Mouse (Mus musculus) left cerebral cortex, postnatal 4 days (tissue): ENCODE data around the gene Ugdh. TPM values are rescaled to one million over a fixed set of nuclear protein-coding genes. Genes with fewer than 3 reads are reported as not detected.
A peak's percentile ranks its signal among the peaks of the same experiment; 100 is the strongest.
"Not testable (repeated sequence)": the region's sequence is repeated elsewhere in the genome, so short reads cannot be mapped to it uniquely, and the experiment has no call there.

ENCODE experiments used
- DNase-seq: peaks from one replicate; pipeline ENCODE4 v3.0.0-alpha.2; 2022
- intact Hi-C: fragments of 180-260 bp; cut with DNase I; formaldehyde crosslinking; loops from one replicate; pipeline ENCODE4 v1.15.1; 2025
- total RNA-seq, 2 experiments: library from RNA; stranded (reverse); gene quantifications; 2 replicates each; pipeline ENCODE4 v1.2.3; 2021

The Ugdh gene
- total RNA-seq = 10 to 100 TPM; 46.0 to 48.8 TPM

- intact Hi-C loops = no loop called here
- DNase-seq = peak; percentile 98
Measured at GRCm38 (mm10) chr5:65435806-65436561, at the start of gene Ugdh. Gene Ugdh (minus strand): TSS chr5:65435949.

GRCm38 (mm10) chr5:65482996-65483395 is 47.2 kb upstream of the Ugdh start:
- DNase-seq = no peak
- intact Hi-C loops = no loop called here

DNA sequence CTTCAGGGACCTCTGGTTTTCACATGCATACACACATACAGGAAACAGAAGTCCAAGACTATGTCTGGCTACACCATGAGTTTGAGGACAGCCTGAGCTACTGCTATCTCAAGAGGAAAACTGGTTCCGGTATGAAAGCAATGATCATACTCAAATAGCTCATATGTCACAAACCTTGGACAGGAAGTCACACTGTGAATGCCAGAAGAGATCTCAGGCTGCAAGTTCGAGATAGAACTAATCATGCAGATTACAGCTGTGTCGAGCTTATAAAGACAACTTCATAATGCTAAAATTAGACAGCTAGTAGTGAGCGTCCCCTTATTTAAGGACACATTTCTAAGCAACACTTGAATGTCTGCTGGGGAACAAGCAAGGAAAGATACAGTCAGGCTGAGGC is 44.8 kb upstream of the Ugdh start:
- intact Hi-C loops = no loop called here
- no peak for DNase-seq

DNA sequence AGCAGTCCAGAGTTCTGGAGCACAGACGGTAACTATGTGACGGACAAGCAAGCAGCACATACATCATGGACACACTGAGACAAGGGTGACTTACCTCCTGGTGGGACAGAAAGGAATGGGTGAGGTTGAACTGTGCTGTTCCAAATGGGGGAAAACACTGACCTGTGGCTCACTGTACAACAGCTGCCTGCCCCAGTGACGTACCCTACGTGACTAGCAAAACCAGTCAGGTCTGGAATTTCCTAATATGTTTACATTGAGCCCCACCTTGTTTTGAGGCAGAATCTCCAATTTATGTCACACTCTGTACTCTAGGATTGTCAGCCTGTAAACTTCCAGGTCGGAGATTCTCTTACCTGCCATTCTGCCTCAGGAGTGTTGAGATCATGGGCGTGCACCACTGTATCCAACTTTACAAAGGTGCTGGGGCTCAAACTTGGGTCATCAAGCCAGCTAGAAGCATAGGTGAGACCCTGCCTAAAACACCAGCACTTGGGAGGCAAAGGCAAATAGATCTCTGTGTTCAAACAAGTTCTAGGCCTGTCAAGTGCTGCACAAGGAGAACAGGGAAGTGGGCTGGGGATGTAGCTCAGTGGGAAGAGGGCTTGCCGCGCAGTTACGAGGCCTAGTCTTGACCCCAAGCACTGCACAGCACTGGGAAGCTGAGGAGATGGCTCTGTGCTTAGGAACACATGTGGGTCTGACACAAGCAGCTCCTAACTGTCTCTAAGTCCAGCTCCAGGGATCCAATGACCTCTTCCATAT is 44.1 kb upstream of the Ugdh start:
- DNase-seq = no peak
- intact Hi-C loops = no loop called here

DNA sequence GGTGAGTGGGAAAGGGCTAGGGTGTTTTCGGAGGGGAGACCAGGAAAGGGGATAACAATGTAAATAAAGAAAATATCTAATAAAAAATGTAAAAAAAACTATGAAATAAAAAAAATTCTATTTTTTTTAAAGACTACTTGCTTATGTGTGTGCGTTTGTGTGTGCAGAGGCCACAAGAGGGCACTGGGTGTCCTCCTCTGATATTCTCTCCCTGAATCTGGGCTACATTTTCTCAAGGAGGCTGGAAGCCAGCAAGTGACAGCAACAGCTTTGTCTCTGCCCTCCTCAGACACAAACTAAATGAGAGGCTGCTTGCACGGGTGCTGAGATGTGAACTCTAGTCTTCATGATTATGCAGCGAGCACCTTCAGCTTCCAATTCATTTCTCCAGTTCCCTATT is 42.5 kb upstream of the Ugdh start:
- intact Hi-C loops = no loop called here
- peak; percentile 16 for DNase-seq

GRCm38 (mm10) chr5:65476739-65477138 is 41.0 kb upstream of the Ugdh start:
- DNase-seq, intact Hi-C loops: not testable (repeated sequence)

DNA sequence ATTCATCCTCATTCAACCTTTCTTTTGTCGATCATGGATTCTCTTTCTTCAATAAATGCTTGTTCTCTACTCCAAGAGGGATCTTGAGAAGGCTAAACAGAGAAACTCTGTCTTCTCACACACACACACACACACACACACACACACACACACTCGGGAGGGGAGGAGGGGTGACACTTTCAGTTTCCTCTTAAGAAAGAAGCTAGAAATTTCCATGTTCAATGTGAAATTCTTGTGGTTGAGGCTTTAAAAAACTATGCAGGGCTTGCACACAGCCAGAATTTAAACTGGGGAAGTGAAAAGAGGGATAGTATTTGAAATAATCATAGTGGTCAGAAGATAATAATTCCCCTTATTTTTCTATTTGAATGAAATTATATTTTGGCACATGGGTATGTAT is 40.1 kb upstream of the Ugdh start:
- DNase-seq = no peak
- intact Hi-C loops = no loop called here

DNA sequence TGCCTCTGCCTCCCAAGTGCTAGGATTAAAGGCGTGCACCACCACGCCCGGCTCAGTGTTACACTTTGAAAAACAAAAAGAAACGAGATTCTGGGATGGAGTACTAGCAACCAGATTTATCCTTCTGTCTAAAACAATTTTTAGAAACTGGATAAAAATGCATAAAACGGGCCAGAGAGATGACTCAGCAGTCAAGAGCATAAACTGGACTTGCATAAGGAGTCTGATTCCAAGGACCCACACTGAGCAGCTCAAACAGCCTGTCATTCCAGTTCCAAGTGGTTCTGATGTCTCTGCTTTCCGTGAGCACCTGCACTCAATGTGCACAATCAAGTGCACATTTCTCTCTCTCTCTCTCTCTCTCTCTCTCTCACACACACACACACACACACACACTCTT is 34.0 kb upstream of the Ugdh start:
- no peak for DNase-seq
- intact Hi-C loops = no loop called here

GRCm38 (mm10) chr5:65466911-65467310 is 31.2 kb upstream of the Ugdh start:
- intact Hi-C loops = no loop called here
- DNase-seq = no peak

- intact Hi-C loops = no loop called here
- DNase-seq = no peak
Measured at GRCm38 (mm10) chr5:65460361-65460760, 24.6 kb upstream of the Ugdh start.

- intact Hi-C loops = no loop called here
- no peak for DNase-seq
Measured at GRCm38 (mm10) chr5:65459454-65459853, 23.7 kb upstream of the Ugdh start.

DNA sequence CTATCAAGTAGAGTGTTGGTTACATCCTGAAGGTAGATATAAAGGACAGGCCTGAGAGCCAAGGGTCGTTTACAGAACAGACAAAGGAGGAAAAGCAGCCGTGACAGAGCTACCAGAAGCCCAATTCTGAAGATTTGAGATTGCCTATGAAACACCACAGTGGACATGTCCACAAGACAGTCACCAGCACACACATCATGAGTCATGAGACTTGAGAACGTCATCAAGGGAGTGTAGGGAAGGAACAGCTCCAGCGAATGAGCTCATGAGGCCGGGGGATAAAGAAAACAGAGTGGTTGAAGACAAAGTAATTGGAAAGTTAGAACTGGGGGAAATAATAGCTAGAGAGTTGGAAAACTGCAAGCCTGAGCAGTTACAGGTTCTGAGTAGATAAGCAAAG is 22.1 kb upstream of the Ugdh start:
- intact Hi-C loops = no loop called here
- no peak for DNase-seq

DNA sequence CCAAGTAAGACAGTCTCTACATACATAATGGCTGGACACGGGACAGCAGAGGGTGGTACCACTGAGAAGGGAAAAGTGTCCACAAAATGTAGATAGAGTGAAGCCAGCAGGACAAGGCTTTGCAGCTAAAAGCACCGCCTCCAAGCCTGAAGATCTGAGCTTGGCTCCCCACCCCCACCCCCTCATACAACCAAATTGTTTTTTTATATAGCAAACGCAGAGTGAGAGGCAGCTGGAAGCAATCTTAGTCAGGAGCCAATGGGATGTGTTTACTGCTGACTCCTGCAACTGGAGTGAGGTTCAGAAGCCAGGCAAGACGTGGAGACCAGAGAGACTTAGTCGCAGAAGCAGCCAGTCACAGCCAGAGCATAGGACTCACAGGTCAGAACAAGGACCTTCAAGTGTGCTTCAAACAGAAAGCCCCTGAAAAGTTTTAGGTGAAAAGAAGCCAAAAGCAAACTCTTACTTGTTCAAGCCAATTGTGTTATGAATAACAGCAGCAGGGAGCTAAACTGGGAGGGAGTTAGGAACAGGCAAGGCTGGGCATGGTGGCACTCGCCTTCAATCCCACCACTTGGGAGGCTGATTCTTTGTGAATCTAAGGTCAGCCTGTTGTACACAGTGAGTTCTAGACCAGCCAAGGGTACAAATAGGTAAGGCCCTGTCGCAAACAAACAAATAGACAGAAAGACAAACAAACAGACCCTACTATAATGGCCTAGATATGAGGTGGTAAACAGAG is 21.5 kb upstream of the Ugdh start:
- no peak for DNase-seq
- intact Hi-C loops = no loop called here

- DNase-seq = no peak
- intact Hi-C loops = no loop called here
Measured at GRCm38 (mm10) chr5:65454771-65455170, 19.0 kb upstream of the Ugdh start.

DNA sequence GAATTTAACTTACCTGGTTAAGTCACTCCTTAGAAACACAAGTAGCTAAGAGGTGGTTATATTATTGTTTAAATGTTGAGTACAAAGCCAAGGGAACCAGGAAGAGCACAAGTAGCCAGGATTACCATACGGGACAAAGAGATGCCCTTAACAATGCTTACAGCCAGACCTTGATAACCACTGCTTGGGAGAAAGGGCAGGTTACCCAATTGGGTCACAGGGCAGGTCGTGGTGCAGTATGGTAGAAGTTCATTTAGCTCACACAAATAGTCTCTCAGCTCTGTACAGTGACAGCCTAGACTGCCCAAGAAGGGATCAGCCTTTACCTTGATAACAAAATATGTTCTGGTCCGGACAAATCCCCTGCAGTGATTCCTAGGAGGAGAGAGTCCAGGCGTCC is 13.2 kb upstream of the Ugdh start:
- DNase-seq = no peak
- intact Hi-C loops = no loop called here

DNA sequence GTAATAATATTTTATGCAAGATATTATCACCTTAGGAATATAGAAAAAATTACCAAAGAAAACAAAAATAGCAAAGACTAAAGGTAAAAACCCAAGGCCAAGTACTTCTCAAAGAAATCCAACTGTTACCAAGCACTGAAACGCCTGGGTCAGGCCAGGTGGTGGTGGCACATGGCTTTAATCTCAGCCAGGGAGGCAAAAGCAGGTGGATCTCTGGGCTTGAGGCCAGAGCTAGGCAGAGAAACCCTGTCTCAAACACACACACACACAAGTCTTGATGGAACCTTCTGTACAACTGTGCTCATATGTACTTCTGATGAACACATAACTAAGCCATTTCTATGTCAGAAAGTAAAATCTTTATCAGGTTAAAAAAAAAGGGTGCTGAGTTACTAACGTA is 12.1 kb upstream of the Ugdh start:
- intact Hi-C loops = no loop called here

DNA sequence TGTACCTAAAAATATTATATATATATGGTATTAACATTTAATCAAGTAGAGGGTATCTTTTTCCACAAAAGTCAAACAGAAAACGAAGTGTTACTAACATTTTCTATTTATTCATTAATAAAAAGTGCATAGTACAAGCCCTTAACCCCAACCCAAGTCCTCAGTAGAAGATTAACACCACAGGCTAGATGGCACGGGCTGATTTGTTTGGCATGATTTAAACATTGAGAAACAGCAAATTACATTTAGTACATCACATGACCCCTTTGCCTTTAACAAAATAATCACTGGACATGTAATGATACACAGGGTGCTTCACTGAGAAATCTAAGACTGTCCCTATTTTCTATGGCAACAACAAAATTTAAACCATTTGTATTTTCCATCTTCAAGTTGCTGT is 11.0 kb upstream of the Ugdh start:
- DNase-seq = no peak
- intact Hi-C loops = no loop called here

More for the DNA sequence above, 12.1 kb upstream of the Ugdh start:
- peak; percentile 30 for DNase-seq

DNA sequence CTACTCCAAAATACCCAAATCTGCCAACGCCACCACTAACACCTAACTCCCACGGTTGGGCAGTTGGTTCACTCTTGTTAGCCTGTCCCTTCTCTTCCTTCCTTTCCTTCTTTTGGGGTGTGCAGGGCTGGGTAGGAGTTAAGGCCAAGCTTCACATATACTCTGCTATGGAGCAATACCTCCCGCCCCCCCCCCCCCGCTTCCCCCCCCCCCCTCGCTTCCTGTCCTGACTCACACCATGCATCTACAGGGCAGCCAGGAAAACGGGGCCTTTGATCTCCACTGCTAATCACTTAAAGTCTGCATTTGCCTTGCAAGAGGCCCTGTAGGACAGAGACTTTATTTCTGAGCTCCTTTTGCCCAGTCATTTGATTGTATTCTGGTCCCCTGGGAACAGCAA is 9.2 kb upstream of the Ugdh start:
- DNase-seq = no peak
- intact Hi-C loops = no loop called here

GRCm38 (mm10) chr5:65438041-65438440 is 2.3 kb upstream of the Ugdh start:
- intact Hi-C loops = no loop called here
- DNase-seq = no peak

DNA sequence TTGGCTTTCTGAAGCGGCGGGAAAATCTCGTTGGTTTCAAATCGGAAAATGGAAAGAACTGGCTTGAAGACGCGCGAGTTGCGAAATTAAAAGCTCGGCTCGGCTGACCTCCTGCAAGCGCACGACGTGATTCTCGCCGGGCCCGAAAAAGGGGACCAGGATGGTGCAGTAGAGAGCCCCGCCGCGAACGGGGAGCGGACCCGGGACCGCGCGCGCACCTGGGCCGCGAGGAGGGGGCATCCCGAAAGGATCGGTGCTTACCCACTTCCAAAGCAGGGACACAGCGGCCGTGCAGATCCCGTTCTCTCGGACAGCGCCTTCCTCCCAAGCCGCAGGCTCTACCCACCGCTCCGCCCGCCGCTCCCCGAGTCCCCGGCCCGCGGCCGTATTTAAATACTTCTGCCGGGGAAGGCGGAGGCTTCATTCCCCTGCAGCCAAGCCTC is 365 bp downstream of the Ugdh start:
- intact Hi-C loops = no loop called here
- DNase-seq = no peak
